Mouse (Mus musculus) cerebellum, postnatal 25 days (tissue): Measurements from ENCODE around the gene App.

Experiments
- DNase-seq, 2 experiments: peaks; one replicate each; pipeline ENCODE4 v3.0.0; 2021; ENCODE audit warnings: mixed read lengths in 2 of 2

Gene App

DNA sequence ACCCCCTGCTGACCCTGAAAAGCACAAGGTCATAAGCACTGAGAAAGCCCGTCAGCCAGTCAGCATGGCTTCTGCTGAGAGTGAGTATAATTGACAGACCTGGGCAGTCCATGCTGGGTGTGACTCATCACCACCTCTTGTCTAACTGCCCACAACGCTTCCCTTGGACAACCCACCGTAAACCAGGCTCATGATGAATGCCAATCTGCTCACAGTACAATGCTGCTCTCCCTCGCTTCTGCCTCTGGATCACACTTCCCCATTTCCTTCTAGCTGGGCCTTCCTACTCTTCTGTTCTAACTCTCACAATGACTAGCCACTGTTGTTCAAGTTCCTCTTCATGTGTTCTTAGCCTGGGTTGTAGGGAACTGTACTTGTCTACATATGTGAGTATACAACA, 206.6 kb downstream of the App start:
- peak in 1 of 2 experiments; percentile 50 for DNase-seq

DNA sequence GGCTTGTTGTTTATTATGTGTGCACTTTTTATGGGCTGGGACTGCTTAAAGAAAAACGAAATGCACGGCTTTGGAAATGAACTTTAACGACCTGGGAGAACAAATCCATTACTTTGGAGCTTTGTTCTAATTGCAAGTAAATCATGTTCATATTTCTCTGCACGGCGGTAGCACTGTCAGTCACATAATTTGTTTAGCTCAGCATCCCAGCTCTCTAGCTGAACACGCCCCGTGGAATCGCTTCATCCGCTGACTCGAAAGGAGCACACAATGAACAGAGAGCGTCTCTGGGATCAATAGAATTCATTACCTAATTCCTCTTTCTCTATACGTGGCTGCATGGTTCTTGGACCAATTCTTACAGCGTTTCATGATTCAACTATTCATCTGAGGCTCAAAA, 207.5 kb downstream of the App start:
- DNase-seq: no peak

DNA sequence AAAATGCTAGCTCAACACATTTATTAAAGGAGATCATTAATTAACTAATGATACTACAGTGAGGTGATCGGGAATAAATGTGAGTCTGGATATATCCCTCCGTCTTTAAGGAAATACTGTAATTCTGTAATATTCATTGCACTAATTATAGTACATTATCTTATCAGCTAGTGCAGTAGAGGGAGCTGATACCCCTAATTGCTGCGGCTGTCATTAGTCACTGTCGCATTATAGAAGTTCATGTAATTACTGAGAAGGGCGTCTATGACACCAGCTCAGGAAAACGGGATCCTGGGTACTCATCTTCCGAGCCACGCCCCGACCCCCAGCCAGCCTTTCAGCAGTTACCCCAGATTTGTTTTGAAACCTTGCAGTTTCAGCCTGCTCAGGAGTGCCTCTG, 209.6 kb downstream of the App start:
- no peak for DNase-seq

DNA sequence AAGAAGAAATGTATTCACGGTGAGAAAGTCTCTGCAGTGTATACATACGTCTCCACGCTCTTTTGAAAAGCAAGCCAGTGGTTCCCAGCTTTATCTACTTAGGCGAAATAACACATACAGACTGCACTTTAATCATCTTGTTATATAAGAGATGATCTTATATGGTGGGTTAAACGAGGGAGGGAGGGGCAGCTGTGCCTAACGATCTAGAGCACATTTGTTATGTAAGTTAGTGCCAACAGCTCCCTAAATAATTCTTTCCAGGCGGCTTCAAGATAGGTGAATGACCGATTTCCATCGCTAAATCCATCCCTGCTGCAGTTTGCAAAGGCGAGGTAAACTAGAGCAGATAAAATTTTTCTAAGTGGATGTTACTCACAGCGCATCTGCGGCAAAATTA, 210.0 kb downstream of the App start:
- no peak for DNase-seq

DNA sequence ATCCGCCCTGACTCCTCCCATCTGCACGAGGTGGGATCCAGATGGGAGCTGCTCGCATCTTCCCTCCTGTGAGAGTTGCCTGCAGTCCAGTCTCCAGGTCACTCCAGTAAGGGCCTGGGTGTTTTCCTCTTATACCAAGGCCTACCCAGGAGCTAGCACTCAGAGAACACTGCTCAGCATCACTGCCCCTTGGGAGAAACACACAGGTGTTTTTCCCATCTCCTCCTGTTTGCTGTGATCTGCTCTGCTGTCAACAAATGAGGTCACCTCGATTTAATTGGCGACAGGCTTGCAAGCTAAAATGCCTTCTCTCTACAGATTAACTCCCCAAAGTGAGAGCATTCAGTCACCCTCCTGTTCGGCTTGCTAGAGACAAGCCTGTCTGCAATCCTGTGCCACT, 216.3 kb downstream of the App start:
- DNase-seq: peak; percentile 16 to 26

DNA sequence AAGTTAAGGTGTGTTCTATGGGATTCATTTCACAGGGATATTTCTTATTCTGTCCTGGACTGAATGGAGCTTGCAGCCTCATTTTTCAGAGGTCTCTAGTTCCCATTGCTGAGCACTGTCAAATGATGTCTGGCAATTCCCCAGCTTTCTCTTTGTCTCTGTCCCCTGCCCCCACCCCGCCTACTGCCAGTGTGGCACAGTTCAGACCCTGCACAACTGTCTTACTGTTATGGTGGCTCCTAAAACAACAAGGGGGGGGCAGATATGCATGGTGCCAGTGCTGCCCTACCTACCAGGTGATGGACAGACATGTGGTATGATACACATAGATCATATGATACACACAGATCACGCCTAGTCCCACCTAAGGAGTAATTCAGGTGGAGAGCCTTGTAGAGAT, 216.9 kb downstream of the App start:
- DNase-seq: peak in 1 of 2 experiments; percentile 26

DNA sequence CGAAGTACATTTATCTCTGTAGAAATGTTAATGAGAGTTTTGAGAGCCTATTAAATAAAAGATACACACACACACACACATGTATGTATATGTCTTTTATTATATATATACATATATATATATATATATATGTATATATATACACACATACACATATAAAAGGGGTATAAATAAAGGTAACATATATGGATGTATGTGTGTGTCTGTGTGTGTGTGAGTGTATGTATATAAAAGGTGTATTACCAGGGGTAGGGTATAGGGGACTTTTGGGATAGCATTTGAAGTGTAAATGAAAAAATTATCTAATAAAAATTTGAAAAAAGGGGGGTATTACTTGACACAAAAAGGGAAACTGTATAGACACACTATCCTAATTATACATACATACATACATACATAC, 217.7 kb downstream of the App start:
- DNase-seq: no peak

DNA sequence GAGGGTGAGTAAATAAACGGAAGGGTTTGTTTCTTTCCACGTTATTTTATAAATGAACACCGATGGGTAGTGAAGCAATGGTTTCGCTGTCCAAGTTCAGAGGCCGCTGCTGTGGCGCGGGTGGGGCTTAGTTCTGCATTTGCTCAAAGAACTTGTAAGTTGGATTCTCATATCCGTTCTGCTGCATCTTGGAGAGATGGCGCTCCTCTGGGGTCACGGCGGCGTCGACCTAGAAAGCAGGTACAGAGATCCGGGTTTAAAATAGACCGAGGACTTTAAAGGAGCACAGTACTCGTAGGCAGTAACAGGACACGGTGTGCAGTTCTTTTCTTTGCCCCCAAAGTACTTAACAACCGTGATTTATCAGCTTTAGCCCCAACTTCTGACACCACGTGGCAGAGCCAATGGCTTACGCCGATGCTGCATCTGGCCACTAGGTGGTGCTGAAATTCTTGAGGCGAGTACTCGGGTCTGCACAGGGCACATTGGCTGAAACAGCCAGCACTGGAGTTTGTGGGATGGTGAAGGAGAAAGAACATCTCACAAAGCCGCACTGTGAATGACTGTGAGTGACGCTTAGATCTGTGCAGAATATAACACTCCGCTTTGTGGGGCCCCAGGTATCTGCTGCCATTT, 218.2 kb downstream of the App start:
- DNase-seq: peak; percentile 91 to 94

DNA sequence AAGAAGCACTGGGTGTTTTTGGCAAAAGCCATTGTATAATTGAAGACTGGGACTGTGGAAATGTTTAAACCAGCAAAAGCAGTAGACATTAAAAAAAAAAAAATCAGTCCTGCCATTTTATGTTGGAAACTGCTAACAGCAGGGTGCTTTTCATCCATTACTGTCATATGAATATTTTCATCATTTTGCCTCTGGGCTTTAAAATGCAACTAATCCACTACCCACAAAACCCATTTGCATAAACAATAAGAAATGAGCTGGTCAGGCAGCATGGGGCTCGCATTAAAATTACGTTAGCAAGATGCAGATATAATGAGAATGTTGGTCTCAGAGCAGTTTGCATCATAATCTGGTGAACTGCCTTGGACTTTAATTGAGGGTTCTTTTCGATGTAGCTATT, 242.5 kb downstream of the App start:
- no peak for DNase-seq

DNA sequence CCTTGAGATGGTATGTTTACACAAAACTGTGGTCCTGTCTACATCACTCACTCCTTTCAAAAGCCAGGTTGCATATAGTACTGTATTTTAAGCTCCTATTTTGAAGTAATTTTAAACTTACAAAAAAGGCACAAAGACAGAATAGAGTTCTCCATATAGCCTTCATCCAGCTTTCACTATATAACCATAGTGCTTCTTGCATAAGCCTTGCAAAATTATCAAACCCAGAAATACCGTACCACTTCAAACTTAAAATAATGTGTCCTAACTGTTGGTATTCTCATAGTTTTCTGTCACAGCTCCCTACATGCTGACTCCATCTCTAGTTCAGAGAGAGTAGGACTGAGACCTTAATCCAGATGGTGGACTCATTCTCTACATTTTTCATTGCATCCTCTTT, 245.7 kb downstream of the App start:
- DNase-seq: no peak

DNA sequence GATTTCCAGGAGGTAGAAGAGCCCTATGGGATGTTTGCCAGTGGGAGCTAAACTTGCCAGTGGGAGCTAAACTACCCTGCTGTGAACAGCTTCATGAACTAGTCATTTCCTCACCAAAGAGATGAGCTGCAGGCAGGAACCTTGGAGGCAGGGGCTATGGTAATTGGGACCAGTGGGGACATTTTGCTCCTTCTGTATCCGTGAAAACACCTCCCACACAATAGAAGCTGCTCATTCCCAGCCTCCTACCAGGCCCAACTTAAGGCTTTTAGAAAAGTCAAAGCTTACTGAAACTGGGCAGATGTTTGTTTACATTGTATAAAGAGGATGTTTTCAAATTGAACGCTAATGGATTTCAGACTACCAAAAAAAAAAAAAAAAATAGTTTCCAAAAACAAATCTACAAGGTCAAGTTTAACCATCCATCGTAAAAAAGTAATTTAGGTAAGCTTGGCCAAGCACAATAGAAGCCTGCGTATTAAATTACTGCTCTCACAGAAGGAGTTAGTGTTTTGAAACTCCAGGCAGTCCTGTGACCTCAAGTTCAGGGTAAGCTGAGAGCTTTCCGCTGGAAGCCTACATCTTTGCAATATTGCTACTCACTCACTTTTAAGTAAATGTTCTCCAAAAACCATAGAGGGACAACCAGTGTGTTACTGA, 253.8 kb downstream of the App start:
- no peak for DNase-seq

DNA sequence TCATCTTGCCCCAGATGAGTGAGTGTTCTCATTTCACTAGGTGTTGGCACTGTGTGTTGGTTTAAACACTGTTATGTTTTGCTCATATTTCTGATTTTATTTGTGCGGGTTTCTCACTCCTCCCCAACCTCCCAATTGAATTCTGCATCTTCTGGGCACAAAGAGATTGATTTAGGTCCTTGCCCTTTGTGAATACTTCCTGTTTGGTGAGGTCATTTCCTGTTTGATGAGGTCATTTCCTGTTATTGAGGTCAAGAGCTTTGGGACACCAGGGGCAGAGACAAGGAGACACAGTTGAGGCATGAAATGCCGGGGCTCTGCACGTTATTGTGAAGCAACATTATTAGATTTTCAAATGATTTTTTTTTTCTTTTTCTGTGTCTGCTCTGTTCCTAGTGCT, 254.5 kb downstream of the App start:
- DNase-seq: no peak

DNA sequence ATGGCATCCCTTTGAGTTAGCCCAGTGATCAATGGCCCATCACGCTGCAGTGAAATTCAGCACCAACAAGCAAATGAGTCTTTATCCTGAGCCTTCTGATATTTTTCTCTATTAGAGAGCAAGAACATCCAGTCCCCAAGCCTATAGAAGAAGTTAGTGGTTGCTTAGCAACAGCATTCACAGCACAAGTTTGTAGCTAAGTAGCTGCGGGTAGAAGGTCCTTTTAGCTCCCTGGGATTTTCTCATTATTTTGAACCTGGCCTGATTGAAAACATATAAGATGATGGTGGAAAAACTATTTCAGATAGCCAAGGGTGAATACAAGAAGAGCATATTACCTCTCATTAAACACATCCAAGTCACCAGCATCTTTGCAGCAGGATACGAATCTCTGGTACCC, 256.8 kb downstream of the App start:
- DNase-seq: no peak

DNA sequence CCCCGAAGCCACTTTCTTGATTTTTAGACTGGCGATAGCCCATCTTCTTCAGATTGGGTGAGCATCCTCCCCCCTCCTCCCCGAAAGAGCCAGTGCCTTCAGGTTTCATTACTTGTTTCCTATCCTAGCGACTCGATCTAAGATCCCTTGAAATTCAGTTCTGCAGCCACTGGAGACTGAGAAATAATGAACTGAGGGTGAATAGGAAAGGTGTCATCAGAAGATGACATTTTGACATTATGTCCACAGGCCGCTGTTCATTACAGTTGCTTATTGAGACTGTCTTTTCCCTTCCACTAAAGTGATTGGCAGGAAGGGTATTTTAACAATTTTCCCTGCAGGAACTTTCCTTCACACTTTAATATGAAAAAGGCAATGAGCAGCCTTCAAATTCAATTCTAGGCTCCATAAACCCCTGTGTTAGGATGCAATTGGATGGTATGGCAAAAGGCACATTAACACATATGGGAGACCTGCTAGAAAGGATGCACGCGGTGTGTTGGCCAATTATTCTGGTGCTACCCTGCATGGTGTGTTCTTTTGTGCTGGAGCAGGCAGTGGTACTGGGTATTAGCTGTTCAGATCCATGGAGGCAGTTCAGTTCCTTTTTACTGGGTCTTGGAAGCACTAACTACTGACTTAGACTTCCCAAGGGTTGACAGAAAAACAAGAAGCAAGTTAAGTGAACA, 261.9 kb downstream of the App start:
- no peak for DNase-seq

DNA sequence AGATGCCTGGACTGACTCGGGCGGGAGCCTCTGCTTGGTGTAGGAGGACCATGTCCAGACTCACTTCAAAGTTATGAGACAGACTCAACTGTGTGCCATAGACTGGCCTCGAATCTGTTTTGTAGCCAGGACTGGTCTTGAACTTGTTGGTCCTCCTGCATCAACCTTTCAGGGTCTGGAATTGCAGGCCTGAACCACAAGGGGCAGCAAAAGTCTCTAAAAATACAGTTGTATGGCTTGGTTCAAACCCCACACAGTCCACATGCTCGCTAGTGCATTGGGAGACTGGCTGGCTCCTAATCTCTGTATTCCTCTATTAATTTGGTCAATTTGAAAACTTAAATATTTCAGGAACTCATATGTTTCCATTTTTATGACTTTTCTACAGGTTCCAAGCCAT, 270.6 kb downstream of the App start:
- no peak for DNase-seq
